Mouse (Mus musculus): ENCODE results near the gene Usp13. TPM values are rescaled to one million over a fixed set of nuclear protein-coding genes. Genes with fewer than 3 reads are reported as not detected.

The Usp13 gene
- polyA plus RNA-seq, 1 experiment from 2014 or later = 34.8 TPM

DNA sequence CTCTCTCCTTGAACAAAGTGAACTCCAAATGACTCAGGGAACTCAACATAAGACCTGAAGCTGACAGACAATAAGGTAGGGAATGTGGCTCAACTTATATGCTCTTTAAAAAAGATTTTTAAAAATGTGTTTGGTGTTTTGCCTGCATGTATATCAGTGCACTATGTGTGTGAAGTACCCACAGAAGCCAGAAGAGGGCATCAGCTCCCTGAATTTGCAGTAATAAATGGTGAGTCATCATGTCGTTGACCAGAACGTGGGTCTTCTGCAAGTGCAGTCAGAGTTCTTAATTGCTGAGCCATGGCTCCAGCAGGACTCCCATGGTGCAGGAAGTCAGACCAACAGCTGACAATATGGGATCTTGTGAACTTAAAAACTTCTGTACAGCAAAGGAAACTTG is 148.2 kb downstream of the Usp13 start:
- no peak for DNase-seq (ENCODE audit: low spot score)
- 4% methylated on average over 2 of the region's 2 CpGs for WGBS
- no peaks in the 10 kb centered on the region for H3K9me3 ChIP-seq
- no peaks in the 10 kb centered on the region for H3K27me3 ChIP-seq (ENCODE audit: insufficient read depth, poor library complexity, severe bottlenecking)
- H3K4me1 ChIP-seq = no peaks in the 10 kb centered on the region
- no peak overlapping the region for H3K4me3 ChIP-seq
- no peaks in the 10 kb centered on the region for H3K36me3 ChIP-seq
- H3K27ac ChIP-seq = no peak overlapping the region

GRCm38 (mm10) chr3:32968671-32969425 is 151.5 kb downstream of the Usp13 start:
- Histone ChIP-seq H3K9me3 (no peaks in the 10 kb centered on the region), H3K4me3 (no peak overlapping the region), H3K27me3 (ENCODE audit: insufficient read depth, poor library complexity, severe bottlenecking) (no peaks in the 10 kb centered on the region), H3K27ac (no peak overlapping the region), H3K4me1 (no peaks in the 10 kb centered on the region), H3K36me3 (no peaks in the 10 kb centered on the region)
- DNase-seq (ENCODE audit: low spot score) = no peak
- WGBS = 72% methylated on average over 1 of the region's 1 CpGs

- no peaks in the 10 kb centered on the region for H3K4me1 ChIP-seq
- H3K9me3 ChIP-seq = no peaks in the 10 kb centered on the region
- H3K4me3 ChIP-seq = no peak overlapping the region
- 85% methylated on average over 1 of the region's 1 CpGs for WGBS
- DNase-seq (ENCODE audit: low spot score) = no peak
- H3K36me3 ChIP-seq = no peaks in the 10 kb centered on the region
- no peaks in the 10 kb centered on the region for H3K27me3 ChIP-seq (ENCODE audit: insufficient read depth, poor library complexity, severe bottlenecking)
- no peak overlapping the region for H3K27ac ChIP-seq
Observed at GRCm38 (mm10) chr3:32970257-32970656, 152.9 kb downstream of the Usp13 start.

GRCm38 (mm10) chr3:32979238-32979637 is 161.9 kb downstream of the Usp13 start:
- Histone ChIP-seq H3K4me3 (no peak overlapping the region), H3K27me3 (ENCODE audit: insufficient read depth, poor library complexity, severe bottlenecking) (no peaks in the 10 kb centered on the region), H3K4me1 (no peaks in the 10 kb centered on the region), H3K27ac (no peak overlapping the region), H3K9me3 (no peaks in the 10 kb centered on the region), H3K36me3 (no peaks in the 10 kb centered on the region)
- DNase-seq (ENCODE audit: low spot score) = no peak
- 68% methylated on average over 6 of the region's 6 CpGs for WGBS

DNA sequence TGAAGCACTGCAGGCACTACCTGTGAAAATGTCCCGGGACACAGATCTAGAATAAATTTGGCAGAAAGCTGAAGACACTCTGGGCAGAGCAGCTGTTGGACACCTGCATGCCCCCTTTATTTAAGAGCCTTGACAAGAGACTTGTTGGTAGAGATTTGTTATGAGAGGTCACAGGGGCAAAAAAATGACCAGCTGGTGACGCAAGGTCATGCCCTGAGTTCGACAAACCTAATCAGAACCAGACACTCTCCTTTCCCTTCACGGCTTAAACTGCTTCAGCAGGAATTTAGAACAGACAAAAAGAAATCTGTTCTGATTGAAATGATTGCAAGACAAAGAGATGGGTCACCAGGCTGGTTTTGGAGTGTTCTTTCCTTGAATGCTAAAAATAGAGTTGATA is 162.6 kb downstream of the Usp13 start:
- Histone ChIP-seq H3K27me3 (ENCODE audit: insufficient read depth, poor library complexity, severe bottlenecking) (no peaks in the 10 kb centered on the region), H3K4me3 (no peak overlapping the region), H3K9me3 (no peaks in the 10 kb centered on the region), H3K27ac (no peak overlapping the region), H3K4me1 (no peaks in the 10 kb centered on the region), H3K36me3 (no peaks in the 10 kb centered on the region)
- WGBS = 74% methylated on average over 4 of the region's 4 CpGs
- DNase-seq (ENCODE audit: low spot score) = no peak

DNA sequence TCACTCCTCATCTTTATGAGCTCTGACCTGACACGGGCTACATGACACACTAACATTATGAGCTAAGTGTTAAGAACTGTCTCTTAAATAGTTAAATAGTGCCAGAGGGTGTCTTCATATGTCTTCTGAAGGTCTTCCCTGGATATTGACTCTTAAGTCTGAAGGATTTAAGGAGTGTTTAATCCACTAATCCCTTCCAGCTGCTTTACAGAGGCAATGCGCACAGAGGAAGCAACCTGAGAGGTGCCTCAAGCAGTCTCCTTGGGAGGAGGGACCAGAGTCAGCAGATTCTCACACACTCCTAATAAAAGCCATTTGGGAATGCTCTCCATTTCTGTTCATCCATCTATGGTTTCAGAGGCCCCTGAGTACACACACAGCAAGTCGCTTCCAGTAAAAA is 167.8 kb downstream of the Usp13 start:
- no peaks in the 10 kb centered on the region for H3K9me3 ChIP-seq
- 77% methylated on average over 3 of the region's 3 CpGs for WGBS
- H3K4me3 ChIP-seq = no peak overlapping the region
- no peaks in the 10 kb centered on the region for H3K27me3 ChIP-seq (ENCODE audit: insufficient read depth, poor library complexity, severe bottlenecking)
- no peaks in the 10 kb centered on the region for H3K36me3 ChIP-seq
- DNase-seq (ENCODE audit: low spot score) = no peak
- H3K4me1 ChIP-seq = no peaks in the 10 kb centered on the region
- H3K27ac ChIP-seq = no peak overlapping the region

Other genes with a start within 250 kb of the Usp13 start
- 57.9 and 59.5 TPM in 2 replicates for gene Gnb4, start 201.0 kb upstream of the Usp13 start, polyA plus RNA-seq (2016; fragmentation: Nextera tagmentation; extraction: Ambion mirVana)
- 131 and 187 TPM in 2 replicates for gene Actl6a, start 111.2 kb upstream of the Usp13 start, polyA plus RNA-seq (2016; fragmentation: Nextera tagmentation; extraction: Ambion mirVana)
- 335 and 408 TPM in 2 replicates for gene Ndufb5, start 80.6 kb upstream of the Usp13 start, polyA plus RNA-seq (2016; fragmentation: Nextera tagmentation; extraction: Ambion mirVana)
- 32.4 and 40.5 TPM in 2 replicates for gene Mrpl47, start 79.9 kb upstream of the Usp13 start, polyA plus RNA-seq (2016; fragmentation: Nextera tagmentation; extraction: Ambion mirVana)

Measured in heart, embryonic 10.5 days (tissue).